Mouse (Mus musculus): Measurements from ENCODE around the gene Cdv3.
"Not testable (repeated sequence)": the region's sequence is repeated elsewhere in the genome, so short reads cannot be mapped to it uniquely, and the experiment has no call there.

Gene Cdv3

DNA sequence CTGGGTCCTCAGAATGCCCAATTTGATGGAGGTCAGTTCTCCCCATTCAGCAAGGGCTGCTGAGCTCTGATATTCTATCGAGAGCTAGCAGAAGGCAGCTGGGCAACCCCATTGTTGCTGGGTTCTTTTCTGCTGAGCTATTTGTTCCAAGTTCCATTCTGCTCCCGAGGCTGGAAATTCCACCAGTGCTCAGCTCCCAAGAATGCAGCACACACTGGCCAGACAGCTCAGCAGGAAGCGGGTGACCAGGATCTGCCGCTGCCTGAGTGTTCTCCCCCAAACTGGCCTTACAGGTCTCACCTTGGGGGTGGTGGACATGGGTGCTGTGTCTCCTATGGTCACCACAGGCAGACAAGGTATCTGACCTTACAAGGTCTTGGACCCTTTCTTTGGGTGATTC is 4.3 kb upstream of the Cdv3 start:
- no peak for DNase-seq

DNA sequence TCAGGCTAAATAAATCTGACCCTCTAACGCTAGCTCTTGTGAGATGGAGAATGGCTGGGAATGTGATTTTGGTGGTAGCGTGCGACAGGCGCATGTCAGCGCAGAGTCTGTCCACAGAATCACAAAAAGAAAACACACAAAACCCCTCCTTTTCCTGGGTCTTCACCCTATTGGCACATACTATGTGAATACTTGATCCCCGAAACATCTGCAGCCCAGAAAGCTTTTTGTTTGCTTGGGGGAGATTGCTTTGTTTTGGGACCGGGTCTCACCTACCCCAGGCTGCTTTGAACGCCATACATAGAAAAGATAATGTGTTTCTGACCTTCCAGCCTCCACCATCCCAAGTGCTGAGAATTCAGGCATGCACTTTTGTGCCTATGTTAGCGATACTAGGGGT is 716 bp upstream of the Cdv3 start:
- no peak for DNase-seq

DNA sequence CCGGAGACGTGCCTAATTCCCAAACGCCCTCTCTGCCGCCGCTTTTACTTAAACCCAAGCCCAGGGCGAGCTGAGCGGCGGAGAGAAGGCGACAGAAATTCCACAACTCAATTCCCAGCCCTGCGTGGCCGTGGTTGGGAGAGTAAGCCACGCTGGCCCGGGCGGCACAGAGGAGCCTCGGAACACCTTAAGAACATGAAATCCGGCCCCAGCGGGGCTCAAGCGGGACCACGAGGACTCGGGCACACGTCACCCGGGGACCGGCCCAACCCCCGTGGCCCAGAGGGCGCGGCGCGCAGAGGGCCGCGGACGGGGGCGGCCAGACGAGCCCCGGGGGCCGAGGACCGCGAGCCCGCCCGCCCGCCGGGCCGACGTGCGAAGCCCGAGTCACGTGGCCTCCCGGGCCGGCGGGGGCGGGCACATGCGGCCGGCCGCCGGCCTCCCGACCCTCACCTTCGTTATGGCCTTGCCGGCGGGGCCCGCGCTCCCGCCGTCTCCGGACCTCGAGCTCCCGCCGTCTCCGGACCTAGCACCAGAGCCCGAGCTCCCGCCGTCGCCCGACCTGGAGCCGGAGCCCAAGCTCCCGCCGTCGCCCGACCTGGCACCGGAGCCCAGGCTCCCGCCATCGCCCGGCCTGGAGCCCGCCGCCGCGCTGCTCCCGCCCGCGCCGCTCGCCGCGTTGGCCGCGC is 895 bp downstream of the Cdv3 start:
- peak; percentile 83 for DNase-seq

DNA sequence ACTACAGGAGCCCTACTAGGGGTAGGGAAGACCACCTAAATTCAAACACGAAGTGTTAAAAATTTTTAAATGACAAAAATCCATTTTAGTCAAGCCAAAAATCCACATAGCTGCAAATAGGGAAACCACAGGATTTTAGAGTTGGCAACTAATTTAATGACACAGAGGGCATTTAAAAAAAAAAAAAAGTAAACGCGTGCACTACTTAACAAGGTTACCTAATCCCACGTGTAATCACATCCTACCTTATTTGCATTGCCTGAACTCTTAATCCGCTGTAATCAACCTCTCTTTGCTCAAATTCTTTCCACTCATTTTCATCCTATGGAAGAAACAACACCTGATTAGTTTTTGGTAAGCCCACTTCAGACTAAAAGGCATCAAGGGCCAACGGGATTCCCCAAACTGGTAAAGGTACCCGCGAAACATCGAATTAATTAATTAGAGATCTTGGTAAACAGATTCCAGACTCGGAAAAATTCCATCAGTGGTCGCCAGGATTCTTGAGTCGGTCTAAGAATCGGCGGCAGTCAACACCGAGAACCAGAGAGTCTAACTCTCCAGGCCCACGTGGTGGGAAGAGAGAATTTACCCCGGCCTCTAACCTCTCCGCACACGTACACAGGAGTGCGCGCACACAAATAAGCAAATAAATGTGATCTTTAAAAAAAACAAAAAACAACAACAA is 1.8 kb downstream of the Cdv3 start:
- peak; percentile 34 for DNase-seq

DNA sequence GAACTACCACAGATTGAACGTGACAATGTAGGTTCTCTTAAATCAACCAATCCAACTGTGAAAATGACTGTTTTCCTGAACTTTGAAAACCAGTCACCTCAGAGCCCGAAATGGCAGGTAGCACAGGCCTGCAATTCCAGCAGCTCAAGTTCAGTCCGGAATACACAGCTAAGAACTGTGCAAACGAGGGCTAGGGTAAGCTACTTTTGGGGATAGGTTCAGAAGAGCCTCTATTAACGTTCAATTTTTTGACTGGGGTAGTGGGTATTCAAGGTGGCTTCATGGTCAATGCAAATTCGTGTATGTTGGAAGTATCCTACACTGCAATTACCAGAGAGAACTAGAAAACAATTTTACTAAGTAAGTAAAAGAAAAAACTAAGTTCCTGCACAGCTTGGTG is 2.6 kb downstream of the Cdv3 start:
- no peak for DNase-seq

DNA sequence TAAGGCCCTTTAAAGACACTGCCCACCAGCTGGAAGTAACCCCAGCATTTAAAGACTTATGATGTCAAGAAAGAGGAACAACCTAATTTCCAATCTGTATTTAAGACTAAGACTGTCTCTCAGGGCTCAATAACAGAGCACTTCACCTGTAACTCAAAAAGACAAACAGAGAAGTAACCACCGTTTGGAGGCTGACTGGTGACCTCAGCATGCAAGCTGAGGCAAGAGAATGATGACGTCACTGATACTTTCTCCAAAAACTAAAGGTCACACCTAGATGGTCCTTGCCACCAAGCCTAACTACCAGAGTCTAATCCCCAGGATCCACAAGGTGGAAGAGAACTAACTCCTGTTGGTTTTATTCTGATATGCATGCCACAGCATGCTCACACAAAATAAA is 5.0 kb downstream of the Cdv3 start:
- DNase-seq, result no peak

DNA sequence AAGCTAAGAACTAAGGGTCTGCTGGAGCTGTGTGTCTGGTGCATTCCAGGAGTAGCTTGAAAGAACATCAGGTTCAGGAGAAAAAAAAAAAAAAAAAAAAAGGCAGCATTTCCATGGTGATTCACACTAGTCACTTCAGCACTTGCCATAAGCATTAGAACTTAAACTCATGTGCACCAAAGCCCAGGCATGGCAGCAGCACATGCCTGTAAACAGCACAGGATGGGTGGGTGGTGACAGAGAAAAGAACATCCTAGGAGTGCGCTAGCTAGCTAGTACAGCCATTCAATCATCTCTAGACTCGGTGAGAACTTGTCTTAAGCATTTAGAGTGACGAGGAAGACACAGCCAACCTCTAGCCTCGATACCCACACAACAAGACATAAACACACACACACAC is 7.1 kb downstream of the Cdv3 start:
- no peak for DNase-seq

DNA sequence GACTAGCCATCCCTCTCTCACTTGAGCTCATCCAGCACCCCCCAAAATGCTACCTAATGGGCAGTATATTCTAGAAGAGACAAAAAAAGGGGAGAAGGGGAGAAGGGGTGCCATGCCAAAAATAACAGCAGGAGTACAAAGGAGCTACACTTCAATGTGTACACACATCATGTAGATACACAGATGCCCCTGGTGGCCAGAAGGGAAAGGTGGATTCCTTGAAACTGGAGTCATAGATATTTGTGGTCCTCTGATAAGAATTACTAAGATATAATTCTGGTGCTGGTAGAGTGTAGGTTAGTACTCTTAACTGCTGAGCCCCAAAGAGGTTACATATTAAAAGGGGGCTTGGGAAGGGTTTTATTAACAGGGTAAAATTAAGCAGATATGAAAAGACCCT is 7.7 kb downstream of the Cdv3 start:
- no peak for DNase-seq

DNA sequence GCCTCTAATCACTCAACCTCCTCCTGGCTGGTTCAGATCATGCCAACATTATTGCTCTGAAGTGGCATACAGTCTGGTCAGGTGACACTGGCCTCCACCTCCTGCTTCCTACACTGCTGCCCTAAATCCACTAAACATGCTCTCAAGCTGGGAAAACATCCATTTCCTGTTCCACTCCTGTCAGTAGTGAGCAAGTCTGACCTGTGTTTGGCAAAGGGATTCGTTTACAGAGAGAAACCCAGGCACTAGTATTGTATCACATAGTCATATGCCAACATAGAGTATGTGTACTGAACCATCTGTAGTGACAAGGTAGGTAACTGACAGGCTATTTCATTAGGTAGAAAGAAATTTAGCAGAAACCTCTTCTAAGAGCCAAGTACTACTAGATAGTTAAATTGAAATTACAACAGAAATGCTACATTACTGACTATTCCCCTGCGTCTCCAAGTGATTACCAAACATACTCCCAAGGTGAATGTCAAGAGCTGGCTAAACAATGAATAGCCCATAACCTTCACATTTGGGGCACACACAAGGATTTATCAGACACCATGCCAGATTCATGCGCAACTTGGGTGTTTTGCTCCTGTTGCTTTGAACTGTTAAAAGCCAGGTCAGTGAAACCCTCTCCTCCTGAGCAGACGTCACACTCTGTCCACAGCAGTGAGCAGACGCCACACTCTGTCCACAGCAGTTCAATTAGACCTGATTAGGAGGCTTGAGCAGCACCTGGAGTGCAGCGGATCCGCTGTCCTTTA is 12.0 kb downstream of the Cdv3 start:
- not testable (repeated sequence) for DNase-seq

DNA sequence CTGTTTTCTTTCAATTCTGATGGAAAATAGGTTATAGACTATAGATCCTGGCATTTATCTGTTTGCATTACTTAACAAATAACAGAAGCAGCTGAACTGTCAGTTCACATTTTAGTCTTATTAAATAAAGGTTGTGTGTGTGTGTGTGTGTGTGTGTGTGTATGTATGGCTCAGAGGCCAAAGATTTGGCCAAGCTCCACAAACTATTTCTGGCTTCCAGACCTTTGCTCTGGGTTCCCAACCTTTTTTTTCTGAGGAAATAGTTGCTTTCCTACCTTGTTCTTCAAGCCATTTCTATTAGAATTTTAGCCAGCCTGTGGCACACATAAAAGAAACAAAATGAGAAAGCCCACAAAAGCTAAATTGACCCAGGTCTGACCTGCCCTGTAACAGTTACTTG is 16.8 kb downstream of the Cdv3 start:
- peak; percentile 30 for DNase-seq

DNA sequence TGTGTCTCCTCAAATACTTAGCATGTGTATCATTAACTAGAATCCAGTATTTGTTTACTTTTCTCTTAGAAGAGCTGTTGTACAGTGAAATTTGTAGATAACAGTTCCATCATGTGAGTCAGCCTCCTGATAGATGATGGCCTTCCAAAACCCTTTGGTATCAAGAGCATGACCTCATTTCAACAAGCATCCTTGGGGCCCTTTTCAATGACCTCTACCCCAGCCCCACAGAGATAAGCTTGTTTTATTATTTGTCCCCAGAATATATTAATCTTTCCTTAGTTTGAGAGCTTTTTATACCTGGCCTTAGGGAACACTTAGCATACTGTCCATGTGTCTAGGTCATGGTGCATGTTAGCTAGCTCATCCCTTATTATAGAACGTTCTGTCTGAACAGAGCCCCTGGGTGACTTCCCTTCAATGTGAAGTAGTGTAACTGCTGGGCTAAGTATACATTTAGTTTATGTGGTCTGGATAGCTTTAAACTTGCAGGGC is 17.6 kb downstream of the Cdv3 start:
- no peak for DNase-seq

DNA sequence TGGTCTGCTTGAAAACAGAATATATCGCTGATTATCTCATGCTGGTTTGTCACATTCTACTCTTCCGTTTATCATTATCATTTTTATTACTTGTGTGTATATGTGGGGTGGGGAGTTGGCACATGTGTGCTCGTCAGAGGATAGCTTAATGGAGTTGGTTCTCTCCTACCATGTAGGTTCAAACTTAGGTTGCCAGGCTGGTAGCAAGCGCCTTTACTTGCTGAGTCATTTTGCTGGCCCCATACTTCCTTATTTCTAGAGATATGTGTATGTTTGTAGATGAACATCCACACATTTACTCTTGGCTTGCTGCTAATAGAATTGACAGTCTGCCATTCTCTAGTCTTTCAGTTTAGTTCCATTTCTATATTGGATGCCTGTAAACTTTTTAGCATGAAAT is 18.6 kb downstream of the Cdv3 start:
- no peak for DNase-seq

DNA sequence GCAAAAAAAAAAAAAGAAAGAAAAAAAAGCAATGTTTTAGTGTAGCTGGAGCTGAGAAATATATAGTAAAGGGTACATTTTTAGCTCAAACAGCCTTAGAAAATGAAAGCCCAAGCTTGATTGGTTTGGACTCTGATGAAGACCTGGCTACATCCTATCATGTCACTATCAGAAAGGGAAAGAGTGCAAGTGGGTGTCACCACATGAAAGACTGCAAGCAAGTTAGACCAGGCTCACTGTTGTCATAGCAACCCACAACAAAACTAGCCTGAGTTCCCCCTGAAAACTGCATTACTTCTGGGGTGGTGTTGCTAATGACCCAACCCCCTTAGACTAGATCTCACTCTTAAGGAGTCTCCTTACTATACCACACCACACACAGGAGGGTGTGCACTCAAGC is 28.7 kb downstream of the Cdv3 start:
- no peak for DNase-seq

DNA sequence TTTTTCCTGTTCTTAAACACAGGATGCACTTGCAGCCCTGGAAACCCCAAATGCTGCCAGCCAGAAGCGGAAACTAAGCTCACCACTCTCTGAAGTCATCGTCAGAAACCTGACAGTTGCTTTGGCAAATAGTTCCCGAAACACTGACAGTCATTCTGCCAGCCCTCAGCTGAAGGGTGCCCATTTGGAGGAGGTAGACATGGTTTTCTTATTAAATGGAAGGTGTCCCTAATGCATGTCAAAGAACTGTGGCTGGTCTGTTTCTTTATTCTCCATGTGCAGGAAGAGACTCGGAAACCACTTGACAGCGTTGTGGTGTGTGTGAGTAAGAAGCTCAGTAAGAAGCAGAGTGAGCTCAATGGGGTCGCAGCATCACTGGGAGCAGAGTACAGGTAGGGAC is 33.0 kb downstream of the Cdv3 start:
- DNase-seq, result no peak

DNA sequence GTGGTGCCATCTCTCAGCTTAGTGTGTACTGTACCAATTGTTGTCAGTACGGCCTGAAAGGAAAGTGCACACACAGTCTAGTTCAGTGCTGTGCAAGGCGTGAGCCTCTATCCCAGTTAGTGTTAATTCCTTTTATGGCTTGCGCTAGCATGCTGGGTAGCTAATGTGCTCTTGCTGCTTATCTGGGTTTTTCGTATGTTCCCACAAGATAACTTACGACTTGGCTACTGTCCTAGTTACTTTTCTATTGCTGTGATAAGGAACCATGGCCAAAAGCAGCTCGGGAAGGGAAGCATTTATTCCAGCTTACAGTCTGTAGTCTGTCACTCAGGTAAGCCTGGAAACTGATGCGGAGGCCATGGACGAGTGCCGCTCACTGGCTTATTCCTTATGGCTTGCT is 39.2 kb downstream of the Cdv3 start:
- DNase-seq, result no peak

DNA sequence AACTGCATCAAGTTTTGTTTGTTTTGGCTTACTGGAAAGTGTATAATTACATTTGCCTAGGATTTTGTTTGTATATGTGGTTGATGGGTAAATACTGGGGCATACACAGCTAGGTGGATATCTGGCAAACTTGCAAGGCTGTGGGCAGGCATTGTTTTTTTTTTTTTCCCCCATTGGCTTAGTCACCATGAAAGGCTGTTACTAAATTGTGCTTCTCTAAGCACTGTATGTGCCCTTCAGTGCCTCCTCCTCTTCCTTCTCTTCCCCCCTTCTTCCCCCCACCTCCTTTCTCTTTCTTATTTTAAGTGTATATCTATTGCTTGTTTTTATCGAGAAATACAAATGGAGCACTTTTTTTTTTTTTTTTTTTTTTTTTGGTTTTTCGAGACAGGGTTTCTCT is 41.0 kb downstream of the Cdv3 start:
- DNase-seq, result no peak

DNA sequence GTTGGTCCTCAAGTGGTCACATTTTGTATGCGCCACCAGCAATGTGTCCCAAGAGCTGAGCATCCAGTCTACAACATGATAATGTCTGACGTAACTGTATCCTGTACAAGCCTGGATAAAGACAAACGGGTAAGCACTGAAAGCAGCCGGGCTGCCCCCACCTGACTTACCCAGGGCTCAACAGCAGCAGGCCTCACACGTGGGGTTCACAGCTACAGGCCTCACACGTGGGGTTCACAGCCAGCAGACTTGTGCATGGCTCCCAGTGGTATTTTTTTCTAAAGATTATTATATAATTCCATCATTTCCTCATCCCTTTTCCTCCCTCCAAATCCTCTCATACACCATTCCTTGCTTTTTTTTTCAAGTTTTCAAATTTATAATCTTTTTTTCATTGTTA is 55.8 kb downstream of the Cdv3 start:
- DNase-seq, result peak; percentile 20

DNA sequence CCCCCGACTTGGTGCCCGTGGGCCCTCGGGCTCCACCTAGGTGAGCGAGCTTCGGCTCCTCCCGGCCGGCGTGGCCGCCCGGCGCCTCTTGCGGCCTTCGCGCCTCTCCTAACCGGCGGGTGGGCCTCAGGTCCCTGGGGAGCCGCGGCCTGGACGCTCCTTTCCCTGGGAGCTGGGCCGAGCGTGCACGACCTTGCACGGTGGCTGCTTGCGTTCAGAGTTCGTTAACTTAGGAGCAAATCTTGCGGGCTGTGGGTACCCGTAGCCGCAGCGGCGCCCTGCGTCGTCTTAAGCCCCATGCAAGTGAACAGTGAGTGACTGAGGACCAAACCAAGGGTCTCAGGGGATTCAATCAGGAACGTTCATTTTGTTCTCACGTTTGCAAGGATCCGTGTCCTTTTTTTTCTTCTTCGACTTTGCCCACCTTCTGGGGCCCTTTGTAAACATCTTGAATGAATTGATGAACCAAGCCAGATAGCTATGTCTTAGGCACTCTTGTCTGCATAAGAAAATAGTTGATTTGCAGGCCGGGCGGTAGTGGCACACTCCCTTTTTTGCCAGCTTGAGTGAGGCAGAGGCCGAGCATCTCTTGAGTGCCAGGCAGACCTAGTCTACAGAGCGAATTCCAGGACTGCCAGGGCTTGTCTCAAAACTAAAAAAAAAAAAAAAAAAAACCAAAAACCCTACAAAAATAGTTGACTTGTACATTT is 60.2 kb downstream of the Cdv3 start:
- DNase-seq, result peak; percentile 13

DNA sequence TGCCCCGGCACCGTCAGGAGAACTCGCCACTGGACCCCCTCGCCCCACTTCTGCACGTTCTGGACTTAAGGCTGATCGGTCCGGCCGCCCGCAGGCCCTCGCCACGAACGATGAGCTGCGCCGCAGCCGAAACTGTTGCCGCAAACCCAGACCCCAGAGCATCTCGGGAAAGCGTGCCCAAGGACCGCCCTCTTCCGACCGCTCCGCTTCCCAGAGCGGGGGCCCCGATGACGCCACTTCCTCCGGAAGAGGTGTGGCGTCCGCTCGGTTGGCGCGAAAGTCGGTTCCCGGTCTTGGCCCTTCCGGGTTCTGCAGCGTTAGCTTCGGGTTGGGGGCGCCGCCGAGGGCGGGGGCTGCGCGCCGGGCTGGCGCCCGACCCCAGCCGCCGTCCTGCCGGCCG is 60.7 kb downstream of the Cdv3 start, which contains the start of the genes 1300017J02Rik and Topbp1:
Gene 1300017J02Rik (minus strand): TSS at position 156 of the 400 bp plus-strand sequence.
Gene Topbp1 (plus strand): TSS at position 289 of the 400 bp plus-strand sequence.
- peak; percentile 97 for DNase-seq

All from kidney, postnatal 10 days (tissue).